7 mouse cellular contexts compared by ENCODE assay signal in the genomic region with DNA sequence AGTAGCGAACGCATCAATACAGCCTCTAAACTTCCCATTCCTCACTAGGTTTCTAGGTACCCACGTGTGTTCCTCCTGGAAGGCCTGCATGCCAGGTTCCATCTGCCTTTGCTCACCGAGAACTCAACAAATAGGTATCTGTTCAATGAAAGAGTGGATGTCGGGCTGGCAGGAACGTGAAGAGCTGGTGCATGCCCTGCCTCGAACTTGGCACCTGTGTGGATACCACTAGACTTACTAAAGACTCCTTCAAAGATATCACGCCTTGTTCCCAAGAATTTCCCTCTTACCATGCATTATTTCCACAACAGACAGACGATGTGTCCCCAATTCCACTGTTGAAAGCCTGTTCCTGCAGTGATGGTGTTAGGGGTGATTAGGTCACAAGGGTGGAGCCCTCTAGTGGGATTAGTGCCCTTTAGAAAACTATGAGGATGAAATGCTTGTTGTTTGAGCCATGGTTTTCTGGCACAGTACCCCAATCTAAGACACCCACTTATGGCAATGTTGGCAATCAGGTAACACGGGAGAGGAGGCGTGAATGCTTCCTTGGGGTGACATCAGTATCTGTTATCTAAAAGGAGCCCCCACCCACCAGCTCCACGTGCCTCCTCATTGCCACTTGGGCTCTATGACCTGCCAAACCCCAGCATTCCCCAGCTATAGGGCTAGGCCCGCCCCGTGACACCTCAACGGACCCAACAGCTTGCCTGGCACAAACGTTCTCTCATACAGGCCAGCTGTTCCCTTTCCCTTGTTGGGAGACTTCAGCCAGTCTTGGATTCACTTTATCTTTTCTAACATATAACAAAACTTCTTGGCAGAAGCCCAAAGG. TPM values are rescaled to one million over a fixed set of nuclear protein-coding genes. Genes with fewer than 3 reads are reported as not detected.
DNase-seq lines count a peak whose midpoint lies in the region; ATAC-seq and TF ChIP-seq lines count a peak whose summit lies in the region.

No protein-coding gene starts in this region.

- no peaks in the 10 kb centered on the region for H3K36me3 ChIP-seq in lung, embryonic 15.5 days
- H3K36me3 ChIP-seq in forebrain, embryonic 10.5 days (replicated peaks), result no peaks in the 10 kb centered on the region; the same call in 1 of the 2 replicates
- peaks cover 4% of the 10 kb centered on the region for H3K36me3 ChIP-seq in limb, embryonic 10.5 days

- peak overlapping the region; percentile 89 for H3K27ac ChIP-seq in lung, embryonic 15.5 days
- no peak overlapping the region for H3K27ac ChIP-seq in forebrain, embryonic 10.5 days
- no peak overlapping the region for H3K27ac ChIP-seq in limb, embryonic 10.5 days
- no peak overlapping the region for H3K27ac ChIP-seq in olfactory bulb, adult 2 months (ENCODE audit: insufficient read depth, low read depth, low read length)

- peak overlapping the region; percentile 85 for H3K4me2 ChIP-seq in lung, embryonic 15.5 days

- TF ChIP-seq CTCF in olfactory bulb, adult 2 months (IDR thresholded peaks at IDR 0.05; ENCODE audit: insufficient read depth, low read depth, low read length), result no peak

- no peak for DNase-seq in lung, adult 18-20 months
- no peak for DNase-seq in forebrain, embryonic 10.5 days (ENCODE audit: extremely low spot score, low spot score)
- DNase-seq in limb, embryonic 10.5 days (ENCODE audit: low spot score), result no peak
- no peak for DNase-seq in frontal cortex, postnatal 36 days (ENCODE audit: low spot score in 2 of 2)
- DNase-seq in c-Kit-positive CD71-positive TER-119-positive erythroid progenitor cells, embryonic 14.5 days (ENCODE audit: low spot score), result no peak

- H3K4me3 ChIP-seq in lung, embryonic 15.5 days, result peak overlapping the region; percentile 72
- H3K4me3 ChIP-seq in forebrain, embryonic 10.5 days, result peak overlapping the region; percentile 79
- H3K4me3 ChIP-seq in limb, embryonic 10.5 days, result peak overlapping the region; percentile 80
- peak overlapping the region; percentile 70 for H3K4me3 ChIP-seq in olfactory bulb, adult 2 months (ENCODE audit: insufficient read depth, low read depth, low read length)

- no peaks in the 10 kb centered on the region for H3K9me3 ChIP-seq in lung, embryonic 15.5 days
- H3K9me3 ChIP-seq in forebrain, embryonic 10.5 days, result no peaks in the 10 kb centered on the region
- H3K9me3 ChIP-seq in limb, embryonic 10.5 days (replicated peaks), result no peaks in the 10 kb centered on the region

- no peaks in the 10 kb centered on the region for H3K27me3 ChIP-seq in lung, embryonic 15.5 days
- H3K27me3 ChIP-seq in forebrain, embryonic 10.5 days (ENCODE audit: poor library complexity, severe bottlenecking), result no peaks in the 10 kb centered on the region
- H3K27me3 ChIP-seq in limb, embryonic 10.5 days (ENCODE audit: low read depth, poor library complexity, severe bottlenecking), result no peaks in the 10 kb centered on the region

- peaks cover 39% of the 10 kb centered on the region for H3K4me1 ChIP-seq in lung, embryonic 15.5 days
- peaks cover 50% of the 10 kb centered on the region for H3K4me1 ChIP-seq in forebrain, embryonic 10.5 days
- peaks cover 30% of the 10 kb centered on the region for H3K4me1 ChIP-seq in limb, embryonic 10.5 days
- H3K4me1 ChIP-seq in olfactory bulb, adult 2 months (ENCODE audit: control insufficient read depth, insufficient read depth, low read length), result peaks cover 28% of the 10 kb centered on the region

- WGBS in lung, embryonic 15.5 days, result 52% methylated on average over 16 of the region's 16 CpGs
- WGBS in forebrain, embryonic 10.5 days, result 82% methylated on average over 16 of the region's 16 CpGs
- 72% methylated on average over 16 of the region's 16 CpGs for WGBS in limb, embryonic 10.5 days
- WGBS in olfactory bulb, adult 2 months, result 48% methylated on average over 16 of the region's 16 CpGs

- ATAC-seq in lung, embryonic 15.5 days (ENCODE audit: borderline replicate concordance, extremely low read depth, low FRiP score, low TSS enrichment), result no peak

- H3K9ac ChIP-seq in lung, embryonic 15.5 days, result peak overlapping the region; percentile 83

- no peak for TF ChIP-seq POLR2A in olfactory bulb, adult 2 months (IDR thresholded peaks at IDR 0.05; ENCODE audit: insufficient read depth, low read depth, low read length)

RNA-seq across cellular contexts. Expression of gene Dexi, which starts 1.9 kb away (rescaled TPM):
- polyA plus RNA-seq in lung, embryonic 15.5 days (2015; fragmentation: Nextera tagmentation; extraction: Ambion mirVana), result 25.5 and 25.6 TPM in 2 replicates
- polyA plus RNA-seq in forebrain, embryonic 10.5 days (2016; fragmentation: Nextera tagmentation; extraction: Ambion mirVana), result 14.1 and 14.6 TPM in 2 replicates
- 17.4 and 20.5 TPM in 2 replicates for polyA plus RNA-seq in limb, embryonic 10.5 days (2016; fragmentation: Nextera tagmentation; extraction: Ambion mirVana)
- not detected in 2 replicates for polyA plus RNA-seq in olfactory bulb, adult 2 months (2012; ENCODE audit: insufficient read depth, insufficient read length, low replicate concordance, missing spikeins)

RNA-seq across cellular contexts. Expression of gene Clec16a, which starts 4.2 kb away (rescaled TPM):
- 27.7 and 29.3 TPM in 2 replicates for polyA plus RNA-seq in lung, embryonic 15.5 days (2015; fragmentation: Nextera tagmentation; extraction: Ambion mirVana)
- polyA plus RNA-seq in forebrain, embryonic 10.5 days (2016; fragmentation: Nextera tagmentation; extraction: Ambion mirVana), result 26.0 and 29.7 TPM in 2 replicates
- 26.8 and 27.0 TPM in 2 replicates for polyA plus RNA-seq in limb, embryonic 10.5 days (2016; fragmentation: Nextera tagmentation; extraction: Ambion mirVana)
- polyA plus RNA-seq in olfactory bulb, adult 2 months (2012; ENCODE audit: insufficient read depth, insufficient read length, low replicate concordance, missing spikeins), result 285 and 796 TPM in 2 replicates

Comparison
In these comparisons a context has a peak if more than half of its experiments do, and no peak if none do; other contexts are left out.
1. RNA of gene Dexi, which starts 1.9 kb away (polyA plus RNA-seq): 25.5 to 25.6 TPM in lung, embryonic 15.5 days, 17.4 to 20.5 TPM in limb, embryonic 10.5 days and 14.1 to 14.6 TPM in forebrain, embryonic 10.5 days; not detected in olfactory bulb, adult 2 months; every median in the first group is over 10 times any median in the second.
2. Peak in every context shown above with its lines, with median percentiles within 50 percentile points of each other: H3K4me3 ChIP-seq.